Mouse (Mus musculus): ENCODE measurements at regions not wholly inside any gene's neighbourhood (a gene's known extent, or its start where the extent isn't known, plus 50 kb on each side); places are given as distances from the start of the nearest gene placed in this dataset.
"Not testable (repeated sequence)": the region's sequence is repeated elsewhere in the genome, so short reads cannot be mapped to it uniquely, and the experiment has no call there.

GRCm38 (mm10) chr10:111354607-111355006 is 56.1 kb downstream of the Bbs10 start:
- no peak for DNase-seq

DNA sequence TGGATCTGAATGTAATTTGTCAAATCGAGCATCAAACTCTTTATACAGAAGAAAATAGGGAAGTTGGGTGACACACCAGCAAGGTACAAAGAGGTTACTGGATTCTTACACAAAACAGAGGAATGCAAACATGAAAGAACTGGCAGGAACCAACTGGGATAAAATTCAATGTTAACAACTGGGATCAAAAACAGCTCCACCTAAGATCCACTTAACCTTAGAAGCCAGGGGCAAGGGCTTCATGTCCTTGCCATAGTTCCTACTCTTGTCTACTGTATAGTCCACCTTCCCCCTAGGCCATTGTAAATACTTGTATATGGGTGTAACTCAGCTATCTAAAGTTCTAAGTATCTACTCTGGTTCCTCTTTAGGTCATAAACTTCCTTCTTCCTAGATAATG is 59.9 kb downstream of the Bbs10 start:
- DNase-seq: not testable (repeated sequence)

DNA sequence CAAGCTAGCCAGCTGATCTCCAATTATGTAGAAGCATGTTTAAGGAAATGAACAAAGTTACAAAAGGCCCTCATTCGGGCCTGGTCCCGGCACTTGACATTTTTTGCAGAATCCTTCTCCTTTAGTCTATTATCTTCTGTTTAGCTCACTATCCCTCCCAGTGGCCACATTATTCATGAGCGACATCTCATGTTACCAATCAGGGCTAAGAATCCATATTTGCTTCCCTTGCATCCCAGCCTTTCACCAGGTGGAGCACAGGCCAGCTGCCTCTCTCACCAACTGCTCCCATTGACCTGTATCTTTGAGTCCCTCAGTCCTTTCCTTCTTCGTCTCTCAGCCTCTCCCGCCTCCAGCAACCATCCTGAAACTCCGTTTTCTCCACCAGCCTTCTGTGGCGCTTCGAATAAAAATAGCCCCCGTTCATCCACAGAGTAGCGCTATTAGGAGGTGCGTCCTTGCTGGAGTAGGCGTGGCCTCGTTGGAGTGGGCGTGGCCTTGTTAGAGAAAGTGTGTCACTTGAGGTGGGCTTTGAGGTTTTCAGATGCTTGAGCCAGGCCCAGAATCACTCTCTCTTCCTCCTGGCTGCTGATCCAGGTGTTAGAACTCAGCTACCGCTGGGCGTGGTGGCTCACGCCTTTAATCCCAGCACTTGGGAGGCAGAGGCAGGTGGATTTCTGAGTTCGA is 63.4 kb downstream of the Bbs10 start:
- no peak for DNase-seq

- DNase-seq: no peak
Measured at GRCm38 (mm10) chr10:111363729-111364617, 65.5 kb downstream of the Bbs10 start.

- DNase-seq: no peak
Measured at GRCm38 (mm10) chr10:111365011-111365410, 66.5 kb downstream of the Bbs10 start.

- not testable (repeated sequence) for DNase-seq
Measured at GRCm38 (mm10) chr10:111369046-111369445, 70.6 kb downstream of the Bbs10 start.

DNA sequence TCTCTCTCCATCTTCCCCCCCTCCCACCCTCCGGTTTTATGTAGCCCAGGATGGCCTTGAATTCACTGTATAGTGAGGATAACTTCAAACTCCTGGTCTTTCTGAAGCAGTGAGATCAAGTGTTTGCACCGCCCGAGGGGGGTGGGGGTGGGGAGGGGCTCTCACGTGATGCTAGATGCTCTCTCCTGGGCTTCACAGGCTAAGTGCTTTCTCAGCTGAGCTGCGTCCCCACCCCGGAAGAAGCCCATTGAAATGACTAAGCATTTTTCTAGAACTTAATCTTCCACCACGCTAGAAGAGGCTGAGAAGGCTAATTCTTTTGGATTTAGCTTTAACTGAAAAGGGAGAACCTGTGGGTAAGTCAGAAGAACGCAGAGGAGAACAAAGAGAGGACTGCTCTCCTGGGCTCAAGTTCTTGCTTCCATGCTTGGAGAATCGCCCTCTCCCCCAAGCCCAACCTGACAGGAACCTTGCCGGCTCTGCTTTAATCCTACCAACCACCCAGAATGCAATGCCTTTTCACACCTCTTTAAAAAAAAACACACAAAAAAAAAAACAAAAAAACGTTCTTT is 79.7 kb downstream of the Bbs10 start:
- no peak for DNase-seq

GRCm38 (mm10) chr10:111381689-111382088 is 83.2 kb downstream of the Bbs10 start:
- DNase-seq: no peak

- no peak for DNase-seq
Measured at GRCm38 (mm10) chr10:111382206-111382930, 83.9 kb downstream of the Bbs10 start.

- no peak for DNase-seq
Measured at GRCm38 (mm10) chr10:111385561-111385960, 87.1 kb downstream of the Bbs10 start.

DNA sequence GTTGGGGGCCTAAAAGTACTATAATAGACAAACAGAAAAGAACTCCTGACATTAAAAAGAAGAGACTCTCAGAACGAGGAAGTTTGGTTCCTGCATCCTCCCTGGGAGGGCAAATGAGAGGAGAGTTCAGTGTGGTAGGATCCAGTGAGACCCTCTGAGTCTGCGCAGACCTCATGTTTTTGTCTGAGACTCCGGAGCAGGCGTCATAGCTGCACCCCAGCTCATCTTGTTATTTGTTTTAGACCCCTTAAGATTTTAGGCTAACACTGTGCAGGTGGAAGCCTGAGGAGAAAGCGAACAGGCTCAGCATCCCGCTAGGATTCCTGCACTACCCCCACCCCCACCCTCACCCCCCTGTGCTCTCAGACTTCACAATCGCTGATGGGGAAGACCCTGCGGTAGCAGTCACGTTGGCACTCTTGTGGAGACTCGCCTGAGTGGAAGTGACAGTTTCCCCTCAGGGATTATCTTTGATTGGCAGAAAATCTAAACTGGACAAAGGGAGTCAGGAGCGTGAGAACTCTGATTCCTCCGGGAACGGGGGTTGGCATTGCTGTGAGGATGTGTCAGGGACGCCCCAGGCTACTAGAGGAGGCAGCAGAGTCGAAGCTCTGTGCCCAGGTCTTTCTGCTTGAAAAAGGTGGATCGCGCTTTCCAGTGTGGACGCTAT is 85.0 kb upstream of the Nap1l1 start:
- no peak for DNase-seq

GRCm38 (mm10) chr10:111388545-111389320 is 84.3 kb upstream of the Nap1l1 start:
- DNase-seq: no peak

GRCm38 (mm10) chr10:111389890-111390289 is 83.1 kb upstream of the Nap1l1 start:
- peak; percentile 64 for DNase-seq

DNA sequence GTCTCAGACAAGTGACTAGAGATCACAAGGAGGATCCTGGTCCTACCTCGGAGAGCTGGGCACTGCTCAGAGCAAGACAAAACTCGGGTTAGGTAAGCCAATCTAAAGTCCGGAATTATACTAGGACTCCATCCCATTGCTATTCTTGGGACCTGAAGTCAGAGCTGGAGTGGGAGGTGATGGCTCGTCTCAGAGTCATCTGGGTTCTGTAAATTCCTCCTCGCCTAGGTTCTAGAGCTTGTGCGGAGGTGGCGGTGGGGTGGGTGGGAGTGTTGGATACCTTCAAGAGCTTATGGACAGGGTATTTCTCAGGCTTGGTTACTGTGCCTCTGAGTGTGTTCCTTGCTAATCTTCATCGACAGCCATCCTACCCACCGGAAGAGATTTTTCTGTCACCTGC is 78.6 kb upstream of the Nap1l1 start:
- DNase-seq: no peak

DNA sequence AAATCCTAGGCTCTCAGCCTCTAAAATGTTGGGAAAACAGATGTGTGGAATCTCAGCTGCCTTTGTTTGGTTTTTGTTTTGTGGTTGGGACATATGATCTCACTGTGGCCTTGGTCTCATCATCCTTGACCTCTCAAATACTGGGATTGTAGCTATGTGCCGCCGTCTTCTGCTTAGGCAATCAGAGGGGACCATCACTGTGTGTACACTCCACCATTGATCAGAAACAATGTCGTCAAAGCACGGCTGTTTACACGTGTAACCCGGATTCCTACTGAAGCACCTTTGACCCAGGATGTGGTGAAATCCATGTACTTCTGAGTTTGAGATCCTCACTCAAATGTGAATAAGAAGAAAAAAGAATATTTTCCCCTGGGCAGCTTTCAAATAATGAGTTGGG is 68.0 kb upstream of the Nap1l1 start:
- DNase-seq: no peak

DNA sequence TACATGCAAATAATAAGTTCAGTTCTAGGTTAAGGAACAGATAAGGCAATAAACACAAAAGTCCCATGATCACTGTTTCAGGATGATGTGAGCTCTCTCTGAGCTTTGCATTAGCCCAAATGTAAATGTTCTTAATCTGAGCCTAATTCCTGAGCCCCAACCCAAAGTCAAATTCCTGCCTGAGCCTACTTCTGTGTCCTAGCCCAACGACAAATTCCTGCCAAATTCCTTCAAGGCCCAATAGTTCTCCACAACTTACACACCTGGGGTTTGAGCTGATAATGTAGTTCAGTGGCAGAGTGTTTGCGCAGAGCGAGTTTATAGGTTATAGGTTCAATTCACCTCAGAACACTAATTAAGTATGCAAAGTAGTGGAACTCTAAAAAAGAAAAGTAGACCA is 64.1 kb upstream of the Nap1l1 start:
- DNase-seq: no peak

DNA sequence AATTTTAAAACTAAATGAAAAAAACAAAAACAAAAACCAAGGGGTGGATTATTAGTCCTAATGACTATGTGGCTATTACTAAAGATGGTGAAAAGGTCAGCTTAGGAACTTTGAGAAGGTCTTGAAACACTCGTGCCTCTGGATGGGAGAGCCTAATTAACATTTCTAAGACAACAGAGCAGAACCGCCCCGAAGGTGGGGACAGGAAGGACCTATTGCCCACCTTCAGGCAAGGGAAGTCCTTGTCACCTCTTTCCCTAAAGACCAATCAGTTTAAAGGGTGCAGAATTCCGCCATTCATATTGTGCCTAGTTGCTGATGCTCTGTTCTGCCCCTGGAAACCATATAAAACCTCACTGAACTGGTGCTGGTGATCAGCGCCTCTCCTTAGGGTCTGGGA is 63.5 kb upstream of the Nap1l1 start:
- DNase-seq: no peak

- DNase-seq: no peak
Measured at GRCm38 (mm10) chr10:111410121-111410520, 62.9 kb upstream of the Nap1l1 start.

DNA sequence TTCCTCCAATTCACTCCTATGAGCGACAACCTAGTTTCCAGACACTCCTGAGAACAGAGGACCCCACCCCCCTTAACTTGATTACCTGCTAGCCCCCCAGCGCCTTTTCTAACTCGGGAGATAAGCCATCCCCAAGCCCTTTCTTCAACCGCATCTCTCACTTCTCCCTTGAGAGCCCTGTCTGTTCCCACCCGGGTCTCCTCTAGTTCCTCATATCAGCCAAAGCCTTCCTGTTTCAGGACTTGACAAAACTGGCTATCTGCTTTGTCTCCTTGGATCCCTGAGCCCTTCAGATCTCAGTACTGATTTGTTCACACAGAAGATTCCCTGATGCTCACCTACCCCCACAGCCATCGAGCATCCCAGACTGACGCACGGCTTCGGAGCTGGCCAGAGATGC is 61.5 kb upstream of the Nap1l1 start:
- DNase-seq: no peak

DNA sequence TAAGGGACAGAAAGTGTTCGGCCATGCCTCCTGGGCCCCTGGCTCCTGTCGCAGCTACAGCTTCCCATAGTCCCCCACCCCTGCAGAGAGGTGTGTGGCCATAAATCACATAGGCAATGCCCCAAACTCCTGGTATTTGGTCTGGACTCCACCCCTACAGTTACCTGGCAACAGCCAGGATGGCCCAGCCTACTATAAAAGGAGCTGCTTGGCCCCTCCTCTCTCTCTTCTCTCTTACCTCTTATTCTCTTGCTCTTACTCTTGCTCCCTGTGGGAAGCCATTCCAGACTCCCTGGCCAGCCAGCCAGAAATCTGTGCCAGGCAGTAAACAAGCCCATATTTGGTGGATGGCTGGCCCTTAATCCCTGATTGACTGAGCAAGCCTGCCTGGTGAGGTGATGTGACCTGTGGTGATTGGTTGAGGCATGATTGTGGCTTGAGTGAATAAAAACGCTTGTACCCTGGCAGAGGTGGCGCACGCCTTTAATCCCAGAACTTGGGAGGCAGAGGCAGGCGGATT is 56.4 kb upstream of the Nap1l1 start:
- no peak for DNase-seq
